Mouse (Mus musculus): ENCODE data around the gene Olfr1186.
"Not testable (repeated sequence)": the region's sequence is repeated elsewhere in the genome, so short reads cannot be mapped to it uniquely, and the experiment has no call there.

Gene Olfr1186

GRCm38 (mm10) chr2:88518251-88518650 lies at the start of gene Olfr1186:
Gene Olfr1186, plus strand, starts transcription at chr2:88518551.
- no peak for DNase-seq (ENCODE audit: extremely low read depth, low read depth)

GRCm38 (mm10) chr2:88483298-88483697 lies 35.1 kb upstream of the Olfr1186 start, which contains the start of gene Olfr1184:
Gene Olfr1184, plus strand, starts transcription at chr2:88483598.
- DNase-seq (ENCODE audit: extremely low read depth, low read depth), result no peak

DNA sequence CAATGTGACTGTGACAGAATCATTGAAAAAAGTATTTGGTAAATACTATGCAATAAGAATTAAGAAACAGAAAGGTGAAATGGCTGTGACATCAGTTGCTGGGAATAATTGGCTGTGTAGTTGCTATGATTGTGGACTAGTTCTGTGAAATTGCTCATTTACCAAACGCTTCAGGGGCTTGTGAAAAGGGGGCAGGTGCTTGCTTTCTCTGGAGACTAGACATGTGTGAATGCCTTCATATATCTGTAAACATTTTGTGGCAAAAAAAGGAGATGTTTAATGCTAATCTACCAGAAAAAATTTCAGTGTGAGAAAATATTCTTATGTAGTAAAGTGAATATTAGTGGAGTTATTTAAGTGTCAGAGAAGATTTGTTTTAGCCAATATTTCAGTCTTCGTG lies 25.3 kb upstream of the Olfr1186 start, which contains the start of gene Olfr1185-ps1:
Olfr1185-ps1 (plus strand) TSS at position 301 of the 400 bp plus-strand sequence.
- no peak for DNase-seq (ENCODE audit: extremely low read depth, low read depth)

- no peak for DNase-seq (ENCODE audit: extremely low read depth, low read depth)
These were observed 7.4 kb downstream of the Olfr1186 start for GRCm38 (mm10) chr2:88525720-88526119.

DNA sequence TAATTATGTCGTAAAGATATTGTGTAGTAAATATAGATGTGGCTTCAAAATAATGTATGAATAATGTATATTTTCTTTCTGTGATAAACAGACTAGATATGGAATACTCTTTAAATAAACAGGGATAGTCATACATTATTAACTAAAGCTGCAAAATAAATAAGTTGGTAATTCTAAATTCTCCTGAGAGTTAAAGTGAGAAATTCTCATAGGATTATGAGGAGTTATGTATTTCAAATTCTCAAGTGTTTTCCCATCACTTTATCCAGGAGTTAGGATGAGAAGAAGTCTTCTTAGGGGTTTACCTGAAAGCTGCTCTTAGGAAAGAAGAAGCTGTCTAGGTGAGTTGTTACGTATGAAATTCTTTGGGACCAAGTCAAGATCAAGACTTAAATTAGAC lies 38.3 kb downstream of the Olfr1186 start, which contains the start of gene Olfr1188:
Olfr1188 (plus strand) TSS at position 301 of the 400 bp plus-strand sequence.
- DNase-seq (ENCODE audit: extremely low read depth, low read depth), result no peak

DNA sequence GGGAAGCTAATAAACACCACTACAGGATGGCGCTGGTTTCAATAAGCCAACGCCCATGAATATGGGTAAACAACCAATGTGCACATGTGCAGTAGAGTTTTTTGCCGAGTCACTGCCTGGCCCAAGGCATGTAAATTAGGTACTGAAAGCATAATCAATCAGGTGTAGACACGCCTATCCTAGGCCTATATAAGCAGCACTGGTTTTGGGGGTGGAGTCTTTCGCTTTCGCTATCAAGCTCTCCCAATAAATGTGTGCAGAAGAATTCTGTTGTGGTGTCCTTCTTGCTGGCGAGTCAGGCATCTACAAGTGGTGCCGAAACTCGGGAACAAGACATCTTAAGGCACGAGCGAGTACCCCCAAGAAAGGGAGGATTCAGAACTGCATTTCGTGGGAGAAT lies 54.3 kb downstream of the Olfr1186 start:
- not testable (repeated sequence) for DNase-seq (ENCODE audit: extremely low read depth, low read depth)
